Mouse (Mus musculus): Measurements from ENCODE around the gene Arl3.

- TF ChIP-seq CTCF (IDR thresholded peaks at IDR 0.05; ENCODE audit: extremely low read depth, insufficient read depth, low read length) (no peak), POLR2A (IDR thresholded peaks at IDR 0.05; ENCODE audit: extremely low read depth, insufficient read depth, low read length) (peak; percentile 39; the same call in 1 of the 2 replicates)
These were observed 70.4 kb downstream of the Arl3 start for GRCm38 (mm10) chr19:46502471-46503166.
